Mouse (Mus musculus) cerebellum, postnatal 10 days (tissue): ENCODE results near the gene 2510009E07Rik.

Source experiments
- DNase-seq, 2 experiments: peaks; one replicate each; pipeline ENCODE4 v3.0.0; 2021; ENCODE audit warnings: mixed read lengths in 2 of 2

Gene 2510009E07Rik

GRCm38 (mm10) chr16:21631815-21632222 is 62.6 kb downstream of the 2510009E07Rik start:
- DNase-seq: no peak

GRCm38 (mm10) chr16:21630614-21631013 is 63.9 kb downstream of the 2510009E07Rik start:
- no peak for DNase-seq

GRCm38 (mm10) chr16:21628061-21628591 is 66.3 kb downstream of the 2510009E07Rik start:
- DNase-seq: peak; percentile 71 to 73

GRCm38 (mm10) chr16:21627248-21627647 is 67.2 kb downstream of the 2510009E07Rik start:
- peak; percentile 45 to 53 for DNase-seq

- peak; percentile 72 to 80 for DNase-seq
Measured at GRCm38 (mm10) chr16:21625784-21626634, 68.5 kb downstream of the 2510009E07Rik start.

- DNase-seq: peak; percentile 48 to 53
Measured at GRCm38 (mm10) chr16:21620630-21621029, 73.8 kb downstream of the 2510009E07Rik start.

- DNase-seq: peak; percentile 68 to 79
Measured at GRCm38 (mm10) chr16:21615802-21616201, 78.7 kb downstream of the 2510009E07Rik start.

- DNase-seq: no peak
Measured at GRCm38 (mm10) chr16:21610473-21610872, 84.0 kb downstream of the 2510009E07Rik start.

- peak; percentile 80 to 85 for DNase-seq
Measured at GRCm38 (mm10) chr16:21608176-21608865, 86.1 kb downstream of the 2510009E07Rik start.

GRCm38 (mm10) chr16:21607651-21608040 is 86.8 kb downstream of the 2510009E07Rik start:
- no peak for DNase-seq

GRCm38 (mm10) chr16:21607021-21607650 is 87.3 kb downstream of the 2510009E07Rik start:
- DNase-seq: peak; percentile 74 to 76

- no peak for DNase-seq
Measured at GRCm38 (mm10) chr16:21606249-21607020, 88.0 kb downstream of the 2510009E07Rik start.

GRCm38 (mm10) chr16:21604354-21604753 is 90.1 kb downstream of the 2510009E07Rik start:
- DNase-seq: no peak
